Mouse (Mus musculus) neural tube, embryonic 14.5 days (tissue): ENCODE results near the gene Tmem161a. TPM values are rescaled to one million over a fixed set of nuclear protein-coding genes. Genes with fewer than 3 reads are reported as not detected.

Experiments
- ATAC-seq: fragments of 200-750 bp; cut with Nextera tagmentation; 2 replicates; pipeline ENCODE4 v1.8.0; 2017; ENCODE audit warnings: low read depth, mild to moderate bottlenecking, moderate TSS enrichment, moderate library complexity
- H3K27ac ChIP-seq: fragments of 300-500 bp; sonication (generic); 2 replicates; pipeline ENCODE4 v1.5.1; 2014; ENCODE audit warnings: low read depth, mild to moderate bottlenecking, control low read depth, low read length, moderate library complexity, mixed read lengths
- H3K27me3 ChIP-seq: fragments of 300-500 bp; sonication (generic); 2 replicates; pipeline ENCODE4 v1.6.1; 2014; ENCODE audit warnings: low read length; ENCODE audit not compliant: control insufficient read depth, insufficient read depth
- H3K36me3 ChIP-seq: fragments of 300-500 bp; sonication (generic); 2 replicates; pipeline ENCODE4 v1.6.1; 2014; ENCODE audit warnings: low read length, mixed read lengths; ENCODE audit not compliant: control insufficient read depth, insufficient read depth
- H3K4me1 ChIP-seq: fragments of 300-500 bp; sonication (generic); 2 replicates; pipeline ENCODE4 v1.6.1; 2014; ENCODE audit warnings: low read length; ENCODE audit not compliant: control insufficient read depth, insufficient read depth
- H3K4me2 ChIP-seq: fragments of 300-500 bp; sonication (generic); 2 replicates; pipeline ENCODE4 v1.6.1; 2014; ENCODE audit warnings: mild to moderate bottlenecking, low read depth, low read length, control low read depth
- H3K4me3 ChIP-seq: fragments of 300-500 bp; sonication (generic); 2 replicates; pipeline ENCODE4 v1.5.1; 2014; ENCODE audit warnings: low read depth, low read length, control low read depth, mixed read lengths
- H3K9ac ChIP-seq: fragments of 300-500 bp; sonication (generic); replicated peaks from 2 replicates; pipeline ENCODE4 v1.6.1; 2014; ENCODE audit warnings: low read depth, mild to moderate bottlenecking, control low read depth, low read length, mixed read lengths
- H3K9me3 ChIP-seq: fragments of 300-500 bp; sonication (generic); 2 replicates; pipeline ENCODE4 v1.6.1; 2016; ENCODE audit warnings: low read length; ENCODE audit not compliant: control insufficient read depth
- WGBS: fragments of 180-500 bp; shearing (Covaris S2); extraction: QIAGEN DNeasy Blood & Tissue Kit; methylation state at CpG from one replicate; pipeline ENCODE4 v1.1.7; 2014; 5-methylcytosine and 5-hydroxymethylcytosine counted together
- polyA plus RNA-seq: library from polyadenylated mRNA; unstranded; fragments of >200 nt; fragmentation: Nextera tagmentation; extraction: Ambion mirVana; gene quantifications from 2 replicates; pipeline ENCODE4 v1.2.1, GENCODE M21; 2014

The Tmem161a gene
- polyA plus RNA-seq, 1 experiment from 2014 or later: 28.3 TPM

- ATAC-seq: no peak
- H3K27me3 ChIP-seq: no peaks in the 10 kb centered on the region
- no peaks in the 10 kb centered on the region for H3K9me3 ChIP-seq
Observed at GRCm38 (mm10) chr8:70220236-70220840, 48.2 kb downstream of the Tmem161a start.

DNA sequence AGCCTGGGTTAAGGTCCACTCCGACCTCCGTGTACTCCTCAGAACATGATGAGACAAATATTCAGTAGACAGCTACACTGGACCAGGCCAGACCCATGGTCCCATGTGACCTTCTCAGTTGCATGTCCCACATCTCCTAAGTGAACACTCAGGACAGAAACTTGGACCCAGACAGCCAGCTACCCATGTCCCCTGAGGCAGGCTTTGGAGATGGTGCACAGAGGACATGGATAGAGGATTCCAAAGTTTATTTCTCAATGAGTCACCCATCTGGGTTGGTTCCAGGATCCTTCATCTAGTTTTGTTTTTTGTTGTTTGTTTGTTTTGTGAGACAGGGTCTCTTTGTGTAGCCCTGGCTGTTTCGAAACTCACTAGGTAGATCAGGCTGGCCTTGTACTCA lies 48.8 kb downstream of the Tmem161a start:
- 97% methylated on average over 3 of the region's 3 CpGs for WGBS
- no peaks in the 10 kb centered on the region for H3K27me3 ChIP-seq
- H3K4me2 ChIP-seq: no peak overlapping the region
- no peaks in the 10 kb centered on the region for H3K4me1 ChIP-seq
- no peak overlapping the region for H3K9ac ChIP-seq
- no peak overlapping the region for H3K27ac ChIP-seq
- no peak for ATAC-seq
- H3K9me3 ChIP-seq: no peaks in the 10 kb centered on the region
- no peak overlapping the region for H3K4me3 ChIP-seq
- peaks cover 33% of the 10 kb centered on the region for H3K36me3 ChIP-seq

More at GRCm38 (mm10) chr8:70220236-70220840, 48.2 kb downstream of the Tmem161a start:
- Histone ChIP-seq H3K36me3 (peaks cover 30% of the 10 kb centered on the region), H3K4me1 (no peaks in the 10 kb centered on the region), H3K4me3 (no peak overlapping the region), H3K9ac (no peak overlapping the region), H3K27ac (no peak overlapping the region), H3K4me2 (no peak overlapping the region)
- WGBS: 82% methylated on average over 8 of the region's 8 CpGs

GRCm38 (mm10) chr8:70222041-70222440 lies 49.9 kb downstream of the Tmem161a start:
- Histone ChIP-seq H3K27me3 (no peaks in the 10 kb centered on the region), H3K9ac (no peak overlapping the region), H3K9me3 (no peaks in the 10 kb centered on the region), H3K27ac (no peak overlapping the region), H3K4me2 (no peak overlapping the region), H3K36me3 (peaks cover 33% of the 10 kb centered on the region), H3K4me3 (no peak overlapping the region), H3K4me1 (no peaks in the 10 kb centered on the region)
- no peak for ATAC-seq
- 96% methylated on average over 12 of the region's 12 CpGs for WGBS

GRCm38 (mm10) chr8:70223341-70223740 lies 51.2 kb downstream of the Tmem161a start:
- no peak overlapping the region for H3K27ac ChIP-seq
- no peak overlapping the region for H3K4me2 ChIP-seq
- no peak for ATAC-seq
- H3K36me3 ChIP-seq: peaks cover 33% of the 10 kb centered on the region
- H3K4me1 ChIP-seq: no peaks in the 10 kb centered on the region
- 56% methylated on average over 6 of the region's 6 CpGs for WGBS
- no peak overlapping the region for H3K4me3 ChIP-seq
- H3K27me3 ChIP-seq: no peaks in the 10 kb centered on the region
- no peaks in the 10 kb centered on the region for H3K9me3 ChIP-seq
- no peak overlapping the region for H3K9ac ChIP-seq

DNA sequence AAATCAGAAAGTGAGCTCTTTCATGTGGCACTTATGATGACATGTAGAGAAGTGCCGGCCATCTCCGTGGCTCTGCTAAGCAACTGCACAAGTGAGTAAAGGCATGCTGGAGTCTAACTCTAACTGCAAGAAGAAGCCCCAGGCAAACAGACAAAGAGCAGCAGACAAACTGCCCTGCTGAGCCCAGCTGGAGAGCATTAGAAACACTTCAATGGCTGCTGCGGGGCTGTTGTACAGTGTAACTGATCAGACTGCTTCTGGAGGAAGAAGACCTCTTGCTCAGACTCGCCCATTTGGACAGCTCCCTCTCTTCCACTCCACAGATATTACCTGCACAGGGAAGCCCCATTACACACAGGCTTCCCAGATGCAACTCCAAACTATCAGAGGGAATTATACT lies 55.8 kb downstream of the Tmem161a start:
- no peaks in the 10 kb centered on the region for H3K9me3 ChIP-seq
- no peak for ATAC-seq
- no peak overlapping the region for H3K27ac ChIP-seq
- no peak overlapping the region for H3K9ac ChIP-seq
- 16% methylated on average over 4 of the region's 4 CpGs for WGBS
- H3K4me1 ChIP-seq: peaks cover 3% of the 10 kb centered on the region; the same call in 1 of the 2 replicates
- H3K4me3 ChIP-seq: no peak overlapping the region
- H3K4me2 ChIP-seq: no peak overlapping the region
- no peaks in the 10 kb centered on the region for H3K27me3 ChIP-seq
- peaks cover 34% of the 10 kb centered on the region for H3K36me3 ChIP-seq

GRCm38 (mm10) chr8:70230837-70231236 lies 58.7 kb downstream of the Tmem161a start:
- Histone ChIP-seq H3K4me1 (peaks cover 14% of the 10 kb centered on the region), H3K36me3 (peaks cover 13% of the 10 kb centered on the region), H3K4me3 (no peak overlapping the region), H3K27me3 (no peaks in the 10 kb centered on the region), H3K9ac (no peak overlapping the region), H3K27ac (no peak overlapping the region), H3K4me2 (no peak overlapping the region), H3K9me3 (no peaks in the 10 kb centered on the region)
- no peak for ATAC-seq
- 90% methylated on average over 9 of the region's 9 CpGs for WGBS

Other genes with a start within 250 kb of the Tmem161a start
- gene Gatad2a, start 176.0 kb upstream of the Tmem161a start, polyA plus RNA-seq: 20.9 and 27.5 TPM in 2 replicates
- 73.5 and 77.9 TPM in 2 replicates for gene Mau2, start 129.6 kb upstream of the Tmem161a start, polyA plus RNA-seq
- gene Sugp1, start 129.5 kb upstream of the Tmem161a start, polyA plus RNA-seq: 47.1 and 52.9 TPM in 2 replicates
- 1.3 and 2.1 TPM in 2 replicates for gene Tm6sf2, start 99.4 kb upstream of the Tmem161a start, polyA plus RNA-seq
- 0.73 and 0.84 TPM in 2 replicates for gene Hapln4, start 88.9 kb upstream of the Tmem161a start, polyA plus RNA-seq
- gene Ncan, start 51.5 kb upstream of the Tmem161a start, polyA plus RNA-seq: 154 and 176 TPM in 2 replicates
- 22.9 and 35.3 TPM in 2 replicates for gene Nr2c2ap, start 41.0 kb upstream of the Tmem161a start, polyA plus RNA-seq
- 9.4 and 12.2 TPM in 2 replicates for gene Rfxank, start 33.2 kb upstream of the Tmem161a start, polyA plus RNA-seq
- 63.7 and 72.3 TPM in 2 replicates for gene Borcs8, start 32.9 kb upstream of the Tmem161a start, polyA plus RNA-seq
- gene Mef2b, start 32.6 kb upstream of the Tmem161a start, polyA plus RNA-seq: 0.27 and 0.72 TPM in 2 replicates
- gene Slc25a42, start 39.9 kb downstream of the Tmem161a start, polyA plus RNA-seq: 7.6 and 10.0 TPM in 2 replicates
- gene Sugp2, start 61.9 kb downstream of the Tmem161a start, polyA plus RNA-seq: 77.1 and 78.6 TPM in 2 replicates
- 95.5 and 106 TPM in 2 replicates for gene Armc6, start 62.1 kb downstream of the Tmem161a start, polyA plus RNA-seq
- 16.8 and 25.5 TPM in 2 replicates for gene Homer3, start 110.5 kb downstream of the Tmem161a start, polyA plus RNA-seq
- 44.5 and 45.9 TPM in 2 replicates for gene Ddx49, start 130.1 kb downstream of the Tmem161a start, polyA plus RNA-seq
- 285 and 327 TPM in 2 replicates for gene Cope, start 130.2 kb downstream of the Tmem161a start, polyA plus RNA-seq
- gene Cers1, start 143.4 kb downstream of the Tmem161a start, polyA plus RNA-seq: 33.4 and 42.9 TPM in 2 replicates
- 2.1 and 7.5 TPM in 2 replicates for gene Gdf1, start 157.5 kb downstream of the Tmem161a start, polyA plus RNA-seq
- 14.4 and 15.0 TPM in 2 replicates for gene Upf1, start 180.9 kb downstream of the Tmem161a start, polyA plus RNA-seq
- gene Comp, start 201.2 kb downstream of the Tmem161a start, polyA plus RNA-seq: 0.20 and 0.41 TPM in 2 replicates